Mouse (Mus musculus): ENCODE data around the gene Jup. TPM values are rescaled to one million over a fixed set of nuclear protein-coding genes. Genes with fewer than 3 reads are reported as not detected.
A peak's percentile ranks its signal among the peaks of the same experiment; 100 is the strongest.

The Jup gene
- polyA plus RNA-seq, 1 experiment from 2014 or later, result 33.3 TPM

DNA sequence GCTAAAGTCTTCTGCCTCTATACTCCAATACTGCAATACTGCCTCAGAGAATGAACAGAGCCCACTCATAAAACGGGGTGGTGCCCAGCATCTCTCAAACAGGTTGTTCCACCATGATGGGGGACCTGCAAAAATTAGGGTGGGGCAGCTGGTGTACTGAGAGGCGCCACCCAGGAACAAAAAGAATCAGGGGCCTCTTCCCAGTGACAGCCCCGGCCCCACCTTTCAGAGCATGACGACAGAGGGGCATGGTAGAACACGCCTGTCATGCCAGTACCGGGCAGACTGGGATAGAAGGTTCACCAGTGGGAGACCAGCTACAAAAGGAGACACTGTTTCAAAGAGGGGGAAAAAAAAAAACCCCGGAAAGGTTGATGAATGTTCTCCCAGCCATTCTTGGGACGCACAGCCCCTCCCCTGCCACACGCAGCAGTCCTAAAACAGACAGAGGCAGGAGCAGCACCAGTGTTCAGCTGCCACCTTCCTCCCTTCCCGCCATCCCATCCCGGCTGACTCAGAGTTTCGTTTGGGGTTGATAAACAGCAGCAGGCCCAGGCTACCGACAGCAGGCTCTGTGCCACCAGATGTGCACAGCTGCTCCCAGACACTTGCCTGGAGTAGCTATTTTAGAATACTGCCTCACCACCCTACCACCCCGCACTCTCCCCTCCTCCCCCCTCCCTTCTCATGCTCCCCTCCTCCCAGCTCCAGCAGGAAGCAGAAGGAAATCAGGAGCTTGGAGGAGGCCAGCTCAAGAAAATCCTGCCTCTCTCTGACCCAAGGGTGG, 9.8 kb downstream of the Jup start:
- ATAC-seq, result no peak

GRCm38 (mm10) chr11:100387111-100387510, 10.5 kb downstream of the Jup start:
- H3K27me3 ChIP-seq (replicated peaks; ENCODE audit: control insufficient read depth, insufficient read depth, low read length), result no peaks in the 10 kb centered on the region
- H3K4me1 ChIP-seq (ENCODE audit: control insufficient read depth, insufficient read depth, low read length), result no peaks in the 10 kb centered on the region
- H3K27ac ChIP-seq (ENCODE audit: low read depth, low read length), result no peak overlapping the region
- H3K9me3 ChIP-seq (replicated peaks; ENCODE audit: control insufficient read depth, low read length), result no peaks in the 10 kb centered on the region
- DNase-seq (ENCODE audit: low spot score) (no peak), ATAC-seq (no peak)
- 87% methylated on average over 6 of the region's 6 CpGs for WGBS
- H3K9ac ChIP-seq (ENCODE audit: low read length), result no peak overlapping the region
- H3K4me2 ChIP-seq (ENCODE audit: low read length), result no peak overlapping the region
- peaks cover 32% of the 10 kb centered on the region for H3K36me3 ChIP-seq (ENCODE audit: control insufficient read depth, insufficient read depth, low read length)
- no peak overlapping the region for H3K4me3 ChIP-seq (ENCODE audit: low read depth, low read length)

More for the DNA sequence above, 9.8 kb downstream of the Jup start:
- WGBS, result 71% methylated on average over 14 of the region's 14 CpGs
- H3K36me3 ChIP-seq (ENCODE audit: control insufficient read depth, insufficient read depth, low read length), result peaks cover 25% of the 10 kb centered on the region
- no peak overlapping the region for H3K4me2 ChIP-seq (ENCODE audit: low read length)
- no peak overlapping the region for H3K4me3 ChIP-seq (ENCODE audit: low read depth, low read length)
- H3K27ac ChIP-seq (ENCODE audit: low read depth, low read length), result no peak overlapping the region
- peak; percentile 32 for DNase-seq (ENCODE audit: low spot score)
- H3K27me3 ChIP-seq (replicated peaks; ENCODE audit: control insufficient read depth, insufficient read depth, low read length), result no peaks in the 10 kb centered on the region
- H3K9me3 ChIP-seq (replicated peaks; ENCODE audit: control insufficient read depth, low read length), result no peaks in the 10 kb centered on the region
- no peaks in the 10 kb centered on the region for H3K4me1 ChIP-seq (ENCODE audit: control insufficient read depth, insufficient read depth, low read length)
- no peak overlapping the region for H3K9ac ChIP-seq (ENCODE audit: low read length)

DNA sequence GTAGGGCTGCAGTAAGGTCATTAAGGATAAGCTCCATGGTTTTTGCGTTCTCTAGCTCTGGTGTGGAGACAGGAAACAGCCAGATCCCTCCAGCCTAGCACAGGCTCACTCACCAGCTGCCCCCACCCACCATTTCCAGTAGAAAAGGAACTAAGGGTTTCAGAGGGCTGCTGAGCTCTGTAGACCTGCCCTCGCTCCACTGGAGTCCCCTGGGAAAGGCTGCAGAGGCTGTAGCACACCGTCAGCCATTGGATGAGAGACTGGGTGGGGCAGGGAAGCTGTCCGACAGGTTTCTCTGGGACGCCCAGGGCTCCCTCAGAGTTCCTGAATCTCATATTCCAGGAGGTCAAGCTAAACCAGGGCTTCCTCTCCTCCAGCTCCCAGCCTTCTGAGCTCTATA, 11.0 kb downstream of the Jup start:
- Histone ChIP-seq H3K36me3 (ENCODE audit: control insufficient read depth, insufficient read depth, low read length) (peaks cover 33% of the 10 kb centered on the region), H3K27me3 (replicated peaks; ENCODE audit: control insufficient read depth, insufficient read depth, low read length) (no peaks in the 10 kb centered on the region), H3K4me1 (ENCODE audit: control insufficient read depth, insufficient read depth, low read length) (no peaks in the 10 kb centered on the region), H3K9ac (ENCODE audit: low read length) (no peak overlapping the region), H3K4me2 (ENCODE audit: low read length) (no peak overlapping the region), H3K9me3 (replicated peaks; ENCODE audit: control insufficient read depth, low read length) (no peaks in the 10 kb centered on the region), H3K4me3 (ENCODE audit: low read depth, low read length) (no peak overlapping the region), H3K27ac (ENCODE audit: low read depth, low read length) (no peak overlapping the region)
- DNase-seq (ENCODE audit: low spot score) (no peak), ATAC-seq (no peak)
- 55% methylated on average over 5 of the region's 5 CpGs for WGBS

DNA sequence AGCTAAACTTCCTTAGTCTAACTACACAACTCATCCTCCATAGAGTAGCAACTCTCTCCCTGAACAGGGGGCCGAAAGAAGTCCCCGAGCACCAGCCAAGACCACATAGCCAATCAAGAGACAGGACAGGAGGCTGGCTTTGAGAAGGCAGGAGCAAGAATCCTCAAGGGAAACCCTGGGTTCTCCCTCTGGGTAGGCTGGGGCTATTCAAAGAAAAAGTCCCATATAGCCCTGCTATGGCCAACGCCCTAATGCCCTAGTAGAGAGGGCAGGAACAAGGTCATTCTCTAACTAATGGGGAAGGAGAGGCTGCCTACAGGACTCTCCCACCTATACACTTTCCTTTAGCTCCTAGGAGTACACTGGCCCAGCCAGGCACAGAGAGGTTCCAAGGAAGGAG, 12.5 kb downstream of the Jup start:
- Histone ChIP-seq H3K36me3 (ENCODE audit: control insufficient read depth, insufficient read depth, low read length) (peaks cover 43% of the 10 kb centered on the region), H3K4me2 (ENCODE audit: low read length) (no peak overlapping the region), H3K27me3 (replicated peaks; ENCODE audit: control insufficient read depth, insufficient read depth, low read length) (no peaks in the 10 kb centered on the region), H3K9me3 (replicated peaks; ENCODE audit: control insufficient read depth, low read length) (no peaks in the 10 kb centered on the region), H3K9ac (ENCODE audit: low read length) (no peak overlapping the region), H3K4me3 (ENCODE audit: low read depth, low read length) (no peak overlapping the region), H3K4me1 (ENCODE audit: control insufficient read depth, insufficient read depth, low read length) (no peaks in the 10 kb centered on the region), H3K27ac (ENCODE audit: low read depth, low read length) (no peak overlapping the region)
- no peak for ATAC-seq
- DNase-seq (ENCODE audit: low spot score), result no peak
- WGBS, result 86% methylated on average over 3 of the region's 3 CpGs

DNA sequence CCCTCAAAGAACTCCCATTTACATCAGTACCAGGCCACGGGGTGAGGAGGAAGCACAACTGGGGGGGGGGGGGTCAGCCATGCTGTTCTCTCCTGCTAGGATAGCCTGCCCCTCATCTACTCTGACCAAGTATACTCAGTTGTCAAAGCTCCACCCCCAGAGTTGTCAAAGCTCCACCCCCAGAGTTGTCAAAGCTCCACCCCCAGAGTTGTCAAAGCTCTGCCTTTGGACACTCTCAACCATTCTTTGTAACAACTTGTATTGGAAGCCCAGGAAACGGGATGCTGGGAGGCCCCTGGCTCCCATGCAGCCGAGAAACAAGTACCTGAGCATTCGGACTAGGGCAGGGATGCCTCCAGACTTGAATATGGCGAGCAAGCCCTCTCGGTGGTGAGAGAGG, 14.9 kb downstream of the Jup start:
- H3K36me3 ChIP-seq (ENCODE audit: control insufficient read depth, insufficient read depth, low read length), result peaks cover 58% of the 10 kb centered on the region
- H3K9me3 ChIP-seq (replicated peaks; ENCODE audit: control insufficient read depth, low read length), result no peaks in the 10 kb centered on the region
- H3K4me3 ChIP-seq (ENCODE audit: low read depth, low read length), result no peak overlapping the region
- no peaks in the 10 kb centered on the region for H3K27me3 ChIP-seq (replicated peaks; ENCODE audit: control insufficient read depth, insufficient read depth, low read length)
- H3K4me2 ChIP-seq (ENCODE audit: low read length), result no peak overlapping the region
- 74% methylated on average over 6 of the region's 6 CpGs for WGBS
- H3K9ac ChIP-seq (ENCODE audit: low read length), result no peak overlapping the region
- H3K27ac ChIP-seq (ENCODE audit: low read depth, low read length), result no peak overlapping the region
- ATAC-seq (no peak), DNase-seq (ENCODE audit: low spot score) (no peak)
- no peaks in the 10 kb centered on the region for H3K4me1 ChIP-seq (ENCODE audit: control insufficient read depth, insufficient read depth, low read length)

GRCm38 (mm10) chr11:100379311-100379710, 18.3 kb downstream of the Jup start:
- ATAC-seq, result no peak
- no peak overlapping the region for H3K4me2 ChIP-seq (ENCODE audit: low read length)
- WGBS, result 96% methylated on average over 4 of the region's 4 CpGs
- DNase-seq (ENCODE audit: low spot score), result no peak
- no peaks in the 10 kb centered on the region for H3K9me3 ChIP-seq (replicated peaks; ENCODE audit: control insufficient read depth, low read length)
- H3K27ac ChIP-seq (ENCODE audit: low read depth, low read length), result no peak overlapping the region
- no peak overlapping the region for H3K4me3 ChIP-seq (ENCODE audit: low read depth, low read length)
- no peaks in the 10 kb centered on the region for H3K27me3 ChIP-seq (replicated peaks; ENCODE audit: control insufficient read depth, insufficient read depth, low read length)
- H3K9ac ChIP-seq (ENCODE audit: low read length), result no peak overlapping the region
- no peaks in the 10 kb centered on the region for H3K4me1 ChIP-seq (ENCODE audit: control insufficient read depth, insufficient read depth, low read length)
- H3K36me3 ChIP-seq (ENCODE audit: control insufficient read depth, insufficient read depth, low read length), result peaks cover 63% of the 10 kb centered on the region

GRCm38 (mm10) chr11:100378446-100378845, 19.1 kb downstream of the Jup start:
- no peaks in the 10 kb centered on the region for H3K27me3 ChIP-seq (replicated peaks; ENCODE audit: control insufficient read depth, insufficient read depth, low read length)
- no peaks in the 10 kb centered on the region for H3K4me1 ChIP-seq (ENCODE audit: control insufficient read depth, insufficient read depth, low read length)
- no peak for DNase-seq (ENCODE audit: low spot score)
- ATAC-seq, result no peak
- H3K36me3 ChIP-seq (ENCODE audit: control insufficient read depth, insufficient read depth, low read length), result peaks cover 64% of the 10 kb centered on the region
- 87% methylated on average over 5 of the region's 5 CpGs for WGBS
- no peak overlapping the region for H3K27ac ChIP-seq (ENCODE audit: low read depth, low read length)
- H3K9me3 ChIP-seq (replicated peaks; ENCODE audit: control insufficient read depth, low read length), result no peaks in the 10 kb centered on the region
- no peak overlapping the region for H3K9ac ChIP-seq (ENCODE audit: low read length)
- H3K4me2 ChIP-seq (ENCODE audit: low read length), result no peak overlapping the region
- H3K4me3 ChIP-seq (ENCODE audit: low read depth, low read length), result no peak overlapping the region

GRCm38 (mm10) chr11:100377989-100378388, 19.6 kb downstream of the Jup start:
- Histone ChIP-seq H3K36me3 (ENCODE audit: control insufficient read depth, insufficient read depth, low read length) (peaks cover 60% of the 10 kb centered on the region), H3K27me3 (replicated peaks; ENCODE audit: control insufficient read depth, insufficient read depth, low read length) (no peaks in the 10 kb centered on the region), H3K4me3 (ENCODE audit: low read depth, low read length) (no peak overlapping the region), H3K27ac (ENCODE audit: low read depth, low read length) (no peak overlapping the region), H3K4me2 (ENCODE audit: low read length) (no peak overlapping the region), H3K9ac (ENCODE audit: low read length) (no peak overlapping the region), H3K9me3 (replicated peaks; ENCODE audit: control insufficient read depth, low read length) (no peaks in the 10 kb centered on the region), H3K4me1 (ENCODE audit: control insufficient read depth, insufficient read depth, low read length) (no peaks in the 10 kb centered on the region)
- WGBS, result 96% methylated on average over 14 of the region's 14 CpGs
- ATAC-seq (no peak), DNase-seq (ENCODE audit: low spot score) (no peak)

DNA sequence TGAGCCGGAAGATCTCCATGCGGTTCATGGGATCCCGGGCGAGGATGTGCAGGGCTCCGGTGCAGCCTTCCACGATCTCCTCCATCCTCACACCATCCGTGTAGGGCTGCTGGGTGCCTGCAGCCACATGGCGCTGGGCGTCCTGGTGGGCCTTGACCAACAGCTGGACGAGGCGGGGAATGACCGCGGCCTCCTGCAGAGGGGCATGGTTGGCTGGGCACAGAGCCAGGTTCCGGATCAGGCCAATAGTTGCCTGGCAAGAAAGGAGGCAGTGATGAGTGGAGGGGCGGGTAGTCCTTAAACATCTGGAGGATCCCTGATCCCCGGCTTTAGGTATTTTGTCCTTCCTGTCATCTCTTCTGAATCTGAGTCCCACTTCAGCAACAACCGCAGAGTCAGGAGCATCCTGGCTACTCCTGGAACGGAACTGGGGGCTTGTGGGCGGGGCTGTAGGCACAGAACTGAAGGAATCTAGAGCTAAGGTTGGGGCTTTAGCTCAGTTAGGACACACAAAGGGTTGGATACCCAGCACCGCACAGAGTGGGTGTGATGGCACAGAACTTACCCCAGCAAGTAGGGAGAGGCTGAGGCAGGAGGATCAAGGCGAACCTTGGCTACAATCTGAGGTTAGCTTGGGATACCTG, 20.7 kb downstream of the Jup start:
- no peaks in the 10 kb centered on the region for H3K9me3 ChIP-seq (replicated peaks; ENCODE audit: control insufficient read depth, low read length)
- H3K27ac ChIP-seq (ENCODE audit: low read depth, low read length), result no peak overlapping the region
- DNase-seq (ENCODE audit: low spot score) (no peak), ATAC-seq (no peak)
- WGBS, result 90% methylated on average over 21 of the region's 21 CpGs
- H3K4me3 ChIP-seq (ENCODE audit: low read depth, low read length), result no peak overlapping the region
- no peak overlapping the region for H3K9ac ChIP-seq (ENCODE audit: low read length)
- peaks cover 57% of the 10 kb centered on the region for H3K36me3 ChIP-seq (ENCODE audit: control insufficient read depth, insufficient read depth, low read length)
- no peaks in the 10 kb centered on the region for H3K27me3 ChIP-seq (replicated peaks; ENCODE audit: control insufficient read depth, insufficient read depth, low read length)
- no peak overlapping the region for H3K4me2 ChIP-seq (ENCODE audit: low read length)
- no peaks in the 10 kb centered on the region for H3K4me1 ChIP-seq (ENCODE audit: control insufficient read depth, insufficient read depth, low read length)

All from forebrain, embryonic 14.5 days (tissue).